Mouse (Mus musculus) heart, postnatal 0 days (tissue): ENCODE results near the gene Cpox.

Experiments used
- CTCF ChIP-seq: IDR thresholded peaks from 2 replicates; pipeline ENCODE4 v1.5.1; 2016; ENCODE audit warnings: antibody characterized with exemption, control low read depth, low read depth
- EP300 ChIP-seq: IDR thresholded peaks from 2 replicates; pipeline ENCODE4 v1.6.1; 2016; ENCODE audit warnings: antibody characterized with exemption, low read depth

DNA sequence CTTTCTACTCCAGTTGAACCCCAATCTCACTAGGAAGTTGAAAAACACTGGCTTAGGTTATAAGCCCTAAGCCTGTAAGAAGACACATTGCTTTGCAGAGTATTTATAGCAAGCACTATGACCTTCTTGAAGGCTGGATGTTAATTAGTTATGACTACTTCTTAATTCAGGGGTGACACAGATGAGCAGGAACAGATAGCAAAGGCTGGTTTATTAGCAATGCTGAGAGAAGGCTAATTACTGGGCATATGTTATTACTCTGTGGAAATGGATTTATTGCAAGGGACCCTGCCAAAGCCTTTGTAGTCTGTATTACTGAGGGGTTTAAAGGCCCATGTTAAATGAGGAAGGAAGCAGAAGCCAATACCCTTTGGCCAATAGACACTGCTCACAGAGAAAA, 34.9 kb downstream of the Cpox start:
- TF ChIP-seq CTCF (no peak), EP300 (no peak)
